Mouse (Mus musculus): ENCODE data around the gene Galnt17.

Galnt17 gene

DNA sequence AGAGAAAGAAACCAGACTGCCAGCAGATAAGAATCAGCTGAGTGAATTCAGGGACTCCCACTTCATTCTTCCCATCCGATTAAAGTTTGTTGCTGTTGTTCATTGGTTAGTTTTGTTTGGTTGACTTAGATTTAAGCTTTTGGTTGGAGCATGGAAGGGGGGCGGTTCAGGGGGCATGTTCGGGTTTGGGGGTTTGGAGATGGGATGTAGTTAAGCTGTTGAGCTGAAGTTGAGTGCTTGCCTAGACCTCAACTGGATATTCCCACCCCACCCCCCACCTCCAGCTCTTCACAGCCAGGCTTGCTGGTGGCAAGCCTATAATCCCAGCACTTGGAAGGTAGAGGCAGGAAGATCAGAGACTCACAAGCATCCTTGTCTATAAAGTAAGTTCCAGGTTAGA, at the start of gene Galnt17:
Gene Galnt17, minus strand, starts transcription at position 101 of the 400 bp plus-strand sequence.
- no peak for DNase-seq

DNA sequence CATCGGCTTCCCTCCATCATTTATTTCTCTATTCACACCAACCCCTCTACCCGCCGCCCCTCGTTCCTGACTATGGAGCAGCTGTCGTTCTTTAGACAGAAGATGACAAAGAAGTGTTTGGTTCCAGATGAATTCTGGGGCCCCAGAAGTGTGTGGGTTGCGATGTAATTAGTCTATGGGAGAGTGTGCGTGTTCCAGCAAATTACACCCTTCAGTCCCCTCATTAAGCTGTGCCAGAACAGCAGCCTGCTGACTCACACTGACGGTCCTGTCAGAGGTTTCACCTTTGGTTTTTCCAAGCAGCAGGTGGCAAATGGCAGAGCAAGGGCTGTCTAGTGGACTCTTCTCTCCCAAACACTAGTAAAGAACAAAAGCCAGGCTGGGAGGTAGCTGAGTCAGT, 26.2 kb upstream of the Galnt17 start:
- no peak for DNase-seq

DNA sequence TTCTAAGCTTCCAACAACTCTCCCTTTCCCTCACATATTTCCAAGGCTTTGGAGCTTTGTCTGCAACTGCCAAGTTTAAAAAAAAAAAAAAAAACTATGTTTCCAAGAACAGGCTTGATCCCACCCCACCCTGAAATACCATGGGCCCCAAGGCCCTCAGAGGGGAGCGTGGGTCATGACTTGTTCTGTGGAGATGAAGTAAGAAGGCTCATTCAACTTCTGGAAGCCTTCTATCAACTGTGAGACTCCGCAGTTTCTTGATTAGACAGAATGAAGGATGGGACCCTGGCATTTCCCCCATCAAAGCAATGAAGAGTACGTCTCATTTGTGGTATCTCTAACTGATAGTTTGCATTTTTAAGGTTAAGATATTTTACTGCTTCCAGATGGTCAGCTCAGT, 13.0 kb upstream of the Galnt17 start:
- DNase-seq = no peak

DNA sequence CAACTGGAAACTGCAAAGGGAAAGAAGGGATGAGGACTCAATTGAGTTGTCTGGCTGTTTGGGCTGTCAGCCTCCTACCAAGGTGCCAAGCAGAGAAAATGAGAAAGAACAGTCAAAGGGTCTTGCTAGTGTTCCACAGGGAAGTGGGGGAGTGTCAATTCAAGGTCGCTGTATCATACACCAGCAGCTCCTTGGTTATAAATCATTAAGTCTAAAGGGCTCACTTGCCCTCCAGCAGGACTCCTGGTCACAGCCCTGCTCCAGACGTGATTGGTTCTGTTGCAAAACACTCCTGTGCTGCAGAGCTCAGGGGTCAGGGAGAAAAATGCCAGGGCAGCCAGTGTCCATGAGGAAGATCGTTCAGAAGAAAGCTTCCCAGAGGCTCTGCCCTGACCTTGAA, 11.3 kb upstream of the Galnt17 start:
- no peak for DNase-seq

DNA sequence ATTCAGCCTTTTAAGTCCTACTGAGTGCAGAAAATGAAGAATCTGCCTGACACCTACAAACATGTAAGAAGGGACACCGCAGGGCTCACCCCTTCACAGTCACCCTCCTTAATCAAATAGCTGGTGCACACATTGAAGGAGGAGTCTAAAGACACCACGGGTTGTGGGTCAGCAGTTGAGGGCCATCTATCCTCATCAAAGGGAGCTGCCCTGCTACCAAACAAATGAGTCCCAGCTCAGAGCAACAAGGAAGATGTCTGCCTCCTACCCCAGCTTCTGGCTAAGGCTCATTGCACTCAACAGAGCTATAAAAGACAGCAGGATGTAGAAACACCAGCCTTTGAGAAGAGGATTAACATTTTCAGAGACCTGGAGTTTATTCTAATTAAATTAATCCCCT, 10.8 kb upstream of the Galnt17 start:
- DNase-seq = no peak

DNA sequence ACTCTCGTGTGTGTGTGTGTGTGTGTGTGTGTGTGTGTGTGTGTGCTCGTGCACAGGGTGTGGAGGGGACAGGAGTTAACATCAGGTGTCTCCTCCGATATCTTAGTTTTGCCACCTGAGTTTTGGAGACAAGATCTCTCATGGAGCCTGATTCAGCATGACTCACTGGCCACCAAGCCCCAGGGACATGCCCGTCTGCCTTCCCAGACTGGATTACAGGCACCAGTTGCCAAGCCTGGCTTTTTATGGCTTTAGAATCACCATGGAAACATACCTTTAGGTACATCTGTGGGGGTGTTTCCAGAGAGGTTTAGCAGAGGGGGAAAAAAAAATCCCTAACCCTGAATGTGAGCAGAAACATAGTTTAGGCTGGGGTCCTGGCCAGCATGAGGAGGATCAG, 6.7 kb upstream of the Galnt17 start:
- no peak for DNase-seq

DNA sequence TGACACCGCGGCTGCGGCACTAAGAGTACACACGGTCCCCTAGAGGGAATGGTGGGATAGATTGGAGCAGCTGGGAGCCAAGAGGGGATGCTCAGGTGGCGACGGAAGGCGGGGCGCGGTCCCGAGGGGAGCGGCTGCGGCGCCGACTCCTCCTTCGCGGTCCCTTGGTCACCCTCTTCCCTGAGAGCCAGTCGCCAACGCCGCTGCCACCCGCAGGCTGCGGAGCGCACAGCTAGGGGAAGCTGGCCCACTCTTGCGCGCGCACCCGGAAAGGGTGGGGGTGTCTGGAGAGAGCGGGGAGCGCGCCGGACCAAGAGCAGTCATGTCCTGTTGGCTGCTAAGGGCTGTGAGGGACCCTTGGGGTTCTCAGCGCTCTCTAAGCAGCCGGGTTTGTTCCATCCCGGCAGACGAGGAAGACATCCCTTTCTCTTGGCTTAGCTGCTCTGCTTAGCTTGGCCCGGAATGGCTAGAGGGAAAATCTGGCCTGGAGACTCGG, 593 bp downstream of the Galnt17 start:
- DNase-seq = peak; percentile 82 to 84

DNA sequence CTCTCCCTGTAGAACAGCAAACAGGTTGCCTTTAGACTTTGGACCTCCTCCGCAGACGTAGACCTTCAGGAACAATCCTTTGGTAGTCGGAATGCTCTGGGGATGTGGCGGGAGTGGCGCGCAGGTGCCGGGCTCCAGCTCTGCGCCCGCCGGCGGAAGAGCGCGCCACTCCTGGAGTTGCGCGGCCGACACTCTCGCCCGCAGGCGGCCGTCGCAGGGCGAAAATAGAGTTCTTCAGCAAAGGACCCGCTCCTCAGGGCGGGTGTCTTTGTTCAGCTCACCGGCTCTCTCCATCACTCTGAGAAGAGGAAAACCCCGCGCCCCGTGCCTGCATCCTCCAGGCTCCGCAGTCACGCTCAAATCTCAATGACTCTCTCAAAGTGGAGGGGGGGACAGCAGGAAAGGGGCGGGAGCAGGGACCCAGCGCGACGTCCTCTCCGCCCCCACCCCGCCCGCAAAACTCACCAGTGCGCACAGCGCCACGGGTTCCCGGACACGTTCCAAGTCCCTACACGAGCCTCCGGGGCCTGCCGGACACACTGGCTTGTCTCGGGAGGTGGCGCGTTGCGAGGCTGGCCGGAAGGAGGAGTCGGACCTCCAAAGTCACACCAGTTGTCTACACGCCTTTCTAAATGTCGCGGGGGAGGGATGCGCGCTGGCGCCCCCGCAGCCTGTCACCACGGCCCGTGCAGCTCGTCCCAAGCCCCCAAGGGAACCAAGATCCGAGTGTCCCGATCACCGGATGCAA, 1.2 kb downstream of the Galnt17 start:
- peak; percentile 80 for DNase-seq

DNA sequence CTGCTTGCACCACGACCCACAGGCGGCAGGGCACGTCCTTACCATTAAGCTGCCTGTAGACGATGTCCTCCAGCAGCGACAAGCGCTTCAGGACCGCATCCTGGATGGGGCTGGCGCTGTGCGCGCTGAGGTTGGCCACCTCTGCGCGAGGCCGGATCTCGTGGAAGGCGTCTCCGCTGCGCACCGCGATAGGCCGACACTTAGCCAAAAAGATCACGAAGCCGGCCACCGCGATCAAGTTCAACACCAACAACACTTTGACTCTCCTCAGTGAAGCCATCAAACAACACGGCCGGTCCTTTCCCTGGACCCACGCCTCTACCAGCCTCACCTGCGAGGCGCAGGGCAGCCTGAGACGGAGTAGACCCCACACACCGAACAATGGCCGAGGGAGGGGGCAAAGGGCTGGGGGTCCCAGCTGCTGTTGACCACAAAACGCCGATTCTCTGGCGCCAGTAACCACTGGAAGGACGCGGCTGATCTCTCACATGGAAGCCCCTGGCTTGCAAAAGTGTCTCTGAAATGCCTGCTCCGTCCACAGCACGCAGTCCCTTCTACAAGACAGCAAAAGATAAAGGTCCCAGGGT, 1.9 kb downstream of the Galnt17 start:
- peak; percentile 44 to 45 for DNase-seq

DNA sequence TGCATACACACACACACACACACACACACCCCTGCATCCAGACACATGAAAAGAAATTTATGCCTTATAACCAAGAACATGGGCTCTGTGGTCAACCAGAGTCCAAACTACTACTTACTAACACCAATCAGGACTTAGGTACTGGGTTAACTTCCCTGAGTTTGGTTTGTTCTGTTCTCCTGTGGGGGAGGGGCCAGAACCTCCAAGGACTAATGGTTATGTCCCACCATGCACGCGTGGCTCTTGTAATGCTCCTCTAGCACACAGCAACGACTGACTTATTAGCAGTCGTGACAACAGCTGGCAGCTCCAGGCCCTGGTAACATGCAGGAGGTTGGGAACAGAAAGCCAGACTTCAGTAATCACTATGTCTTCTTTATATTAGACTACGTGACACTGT, 3.1 kb downstream of the Galnt17 start:
- DNase-seq = peak in 1 of 2 experiments; percentile 25

DNA sequence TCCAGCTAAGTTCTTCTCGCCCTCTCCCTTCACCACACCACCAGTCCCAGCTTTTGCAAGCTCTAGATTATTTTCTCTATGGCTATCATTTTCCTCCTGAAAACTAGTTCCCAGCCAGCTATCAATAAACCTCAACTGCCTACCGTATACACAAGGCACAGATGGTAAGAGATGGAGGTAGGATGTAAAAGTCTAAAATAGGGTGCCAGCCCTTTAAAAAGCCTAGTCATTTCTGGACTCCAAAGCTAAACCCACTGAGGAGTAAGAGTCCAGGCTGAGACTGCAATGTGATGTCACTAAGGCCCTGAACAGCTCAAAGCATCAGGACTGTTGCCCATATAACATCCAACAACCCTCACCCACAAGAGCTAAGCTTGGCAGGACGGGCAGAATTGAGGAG, 6.8 kb downstream of the Galnt17 start:
- DNase-seq = no peak

DNA sequence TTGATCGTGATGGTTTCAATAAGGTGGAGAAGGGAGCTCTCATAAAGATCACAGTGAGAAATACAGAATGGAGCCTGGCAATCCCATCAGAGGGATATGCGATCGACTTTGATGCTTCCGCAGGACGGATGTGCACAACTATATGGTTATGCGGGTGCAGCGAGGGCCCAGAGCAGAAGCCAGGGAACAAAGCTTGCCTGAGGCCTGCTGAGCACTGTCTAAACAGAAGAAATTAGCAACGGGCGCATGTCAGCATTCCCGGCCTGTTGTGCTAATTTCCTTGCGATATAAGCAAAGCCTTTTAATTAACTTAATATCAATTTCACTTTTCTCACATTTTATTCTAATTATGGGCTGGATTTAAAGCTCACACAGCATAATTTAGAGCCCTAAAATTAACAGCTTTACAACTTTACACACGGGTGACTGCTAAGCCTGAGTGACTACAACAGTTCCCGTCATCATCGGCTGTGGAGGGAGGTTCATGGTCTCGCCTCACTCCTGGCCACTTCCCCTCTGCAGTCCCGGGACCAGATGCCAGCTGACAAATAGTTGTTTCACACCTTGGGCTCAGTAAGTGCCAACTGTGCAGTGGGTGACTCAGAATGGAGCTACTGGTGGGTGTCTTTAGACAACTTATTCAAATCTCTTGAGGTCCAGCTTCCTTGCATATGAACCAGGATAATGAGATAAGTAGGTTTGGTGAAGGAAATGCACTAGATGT, 14.4 kb downstream of the Galnt17 start:
- no peak for DNase-seq

DNA sequence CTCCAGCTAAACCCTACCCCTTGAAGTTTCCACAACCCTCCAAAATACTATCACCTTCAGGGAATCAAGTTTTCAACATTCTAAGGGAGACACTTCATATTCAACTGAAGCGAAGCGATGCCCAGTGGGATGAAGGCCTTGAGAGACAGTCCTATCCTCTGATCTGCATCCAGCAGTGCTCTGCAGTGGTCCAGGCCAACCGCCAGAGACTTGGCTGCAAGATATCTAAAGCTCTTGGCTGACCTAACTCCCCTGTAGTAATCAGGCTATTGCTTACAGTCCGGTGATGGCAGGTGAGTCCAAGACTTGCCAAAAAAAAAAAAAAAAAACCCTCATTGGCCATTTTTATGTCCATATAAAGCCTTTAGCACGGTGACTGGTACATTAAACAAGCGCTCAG, 21.2 kb downstream of the Galnt17 start:
- DNase-seq = peak; percentile 31 to 35

DNA sequence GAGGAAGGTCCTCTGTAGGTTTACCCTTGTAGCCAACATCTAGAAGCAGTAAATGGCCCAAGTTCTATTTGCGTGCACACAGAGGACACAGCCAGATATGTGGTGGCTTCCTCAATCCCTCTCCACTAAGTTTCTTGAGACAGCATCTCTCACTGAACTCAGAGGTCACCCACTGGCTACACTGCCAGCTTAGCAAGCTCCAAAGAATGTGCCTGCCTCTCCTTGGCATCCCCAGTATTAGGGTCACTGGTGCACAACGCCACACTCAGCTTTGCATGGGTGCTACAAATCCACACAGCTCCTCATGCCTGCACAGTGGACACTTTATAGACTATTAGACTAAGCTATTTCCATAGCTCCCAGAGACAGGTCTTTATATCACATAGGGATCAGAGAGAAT, 21.6 kb downstream of the Galnt17 start:
- DNase-seq = no peak

DNA sequence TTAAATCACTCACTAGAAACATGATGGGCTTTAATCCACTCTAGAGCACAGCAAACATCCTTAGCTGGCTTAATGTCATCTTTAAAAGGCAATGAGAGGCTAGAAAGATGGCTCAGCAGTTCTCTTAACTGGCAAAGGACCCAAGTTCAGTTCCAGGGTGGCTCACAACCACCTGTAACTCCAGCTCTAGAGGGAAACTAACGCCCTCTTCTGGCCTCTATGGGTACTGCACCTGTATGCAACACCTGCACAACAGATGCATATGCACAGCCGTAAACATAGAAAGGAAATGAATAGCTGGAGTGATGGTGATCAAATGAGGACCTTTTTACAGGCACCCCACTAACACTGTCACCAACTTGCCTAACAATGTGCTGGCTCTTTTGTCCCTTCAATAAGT, 27.9 kb downstream of the Galnt17 start:
- no peak for DNase-seq

DNA sequence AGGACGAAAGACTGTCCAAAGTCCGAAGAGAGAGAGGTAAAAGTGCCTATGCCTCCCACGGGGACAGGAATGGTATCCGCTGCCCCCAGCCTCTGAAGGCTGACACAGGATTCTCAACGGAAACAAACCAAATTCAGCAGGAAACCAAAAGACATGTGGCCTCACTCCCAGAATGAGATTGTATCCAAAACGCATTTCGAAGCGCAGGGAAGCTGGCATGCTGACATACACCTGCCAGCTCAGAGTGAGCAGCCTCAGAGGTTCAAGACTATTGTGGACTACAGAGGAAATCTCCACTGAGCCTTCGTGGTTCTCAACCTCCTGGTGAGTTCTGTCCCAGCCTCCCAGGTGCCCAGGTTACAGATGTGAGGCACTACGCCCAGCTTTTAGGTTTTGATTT, 29.0 kb downstream of the Galnt17 start:
- peak; percentile 30 to 36 for DNase-seq

DNA sequence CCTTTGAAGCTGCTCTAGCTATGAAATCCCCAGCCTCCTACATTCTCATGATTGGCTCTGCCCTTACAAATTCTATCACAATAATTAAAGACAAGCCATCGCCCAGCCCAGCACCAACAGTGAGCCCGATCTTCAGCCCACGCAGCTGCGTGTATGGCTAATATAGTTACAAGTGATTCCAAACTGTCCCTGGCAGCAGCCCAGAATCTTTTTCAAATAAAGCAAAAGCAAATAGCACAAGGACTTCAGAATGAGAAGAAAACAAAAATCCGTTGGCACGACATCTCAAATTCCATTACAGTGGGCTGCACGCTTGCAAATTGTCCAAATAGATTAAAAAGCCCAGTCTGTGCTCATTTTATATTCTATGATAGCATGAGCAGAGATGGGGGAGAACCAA, 31.1 kb downstream of the Galnt17 start:
- no peak for DNase-seq

DNA sequence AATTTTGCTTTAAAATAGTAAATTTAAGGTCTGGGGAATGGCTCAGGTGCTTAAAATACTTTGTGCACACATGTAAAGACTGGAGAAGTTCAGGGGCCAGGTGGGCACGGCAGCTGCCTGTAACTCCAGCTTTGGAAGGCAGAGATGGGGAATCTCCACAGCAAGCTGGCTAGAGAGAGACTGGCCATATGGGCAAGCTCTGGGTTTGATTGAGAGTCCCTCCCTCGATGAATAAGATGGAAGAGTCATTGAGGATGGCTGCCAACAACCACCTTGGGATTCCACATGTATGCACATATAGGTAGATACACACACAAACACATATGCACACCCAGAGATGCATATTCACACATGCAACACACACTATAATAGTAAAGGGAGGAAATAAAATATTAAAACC, 42.0 kb downstream of the Galnt17 start:
- peak in 1 of 2 experiments; percentile 28 for DNase-seq

DNA sequence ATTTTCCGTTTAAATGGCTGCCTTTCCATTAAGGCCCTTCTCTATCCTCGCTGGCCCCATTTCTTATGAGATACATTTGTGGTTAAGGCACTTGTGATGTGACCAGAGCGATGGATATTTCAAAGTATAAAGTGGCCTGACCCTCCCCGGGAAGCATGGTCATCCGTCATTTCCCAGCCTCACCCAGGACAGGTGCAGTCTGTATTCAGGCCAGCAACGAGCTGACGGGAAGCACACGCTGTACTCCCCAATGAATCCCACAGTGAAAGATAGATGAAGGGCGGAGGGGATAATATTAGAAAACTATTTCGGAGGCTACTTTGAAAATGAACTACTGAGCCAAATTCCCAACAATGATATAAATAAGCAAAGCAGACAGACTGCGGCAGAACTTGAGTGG, 44.2 kb downstream of the Galnt17 start:
- no peak for DNase-seq

DNA sequence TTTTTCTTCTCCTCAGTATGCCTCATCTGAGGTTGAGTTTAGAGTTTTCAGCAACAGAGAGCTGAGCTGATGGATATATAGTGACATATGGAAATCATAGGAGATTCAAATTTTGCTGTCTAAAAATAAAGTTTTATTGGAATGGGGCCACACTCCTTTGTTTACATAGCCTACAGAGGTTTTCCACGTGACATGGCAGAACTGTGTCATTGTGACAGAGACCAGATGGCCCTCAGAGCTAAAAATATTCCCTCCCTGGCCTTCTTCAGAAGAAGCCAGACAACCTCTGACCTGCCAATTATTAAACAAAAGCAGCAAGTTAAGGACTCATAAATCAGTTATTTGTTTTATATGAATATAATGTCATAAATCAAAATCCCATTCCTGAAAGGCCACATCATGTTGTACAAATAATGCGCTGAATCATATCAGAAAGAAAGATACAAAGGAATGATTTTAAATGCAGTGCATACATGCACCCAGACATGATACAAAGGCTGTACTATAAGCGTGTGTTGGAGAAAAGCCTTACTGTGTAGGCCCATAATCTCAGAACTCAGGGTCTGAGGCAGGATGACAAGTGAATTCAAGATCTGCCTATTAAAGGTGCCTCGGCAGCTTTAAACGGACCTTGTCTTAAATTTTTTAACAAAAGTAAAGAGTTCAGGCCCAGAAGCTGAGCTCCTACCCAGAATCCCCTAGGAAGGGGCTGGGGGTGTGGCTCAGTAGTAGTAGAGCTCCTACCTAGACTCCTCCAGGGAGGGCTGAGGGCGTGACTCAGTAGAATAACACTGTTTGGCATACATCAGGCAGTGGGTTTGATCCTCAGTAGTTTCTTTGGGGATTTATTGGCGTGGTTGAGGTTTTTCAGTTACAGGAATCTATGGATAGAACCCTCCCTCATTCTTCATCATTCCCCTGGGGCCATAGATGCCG, 57.3 kb downstream of the Galnt17 start:
- peak in 1 of 2 experiments; percentile 30 for DNase-seq

DNA sequence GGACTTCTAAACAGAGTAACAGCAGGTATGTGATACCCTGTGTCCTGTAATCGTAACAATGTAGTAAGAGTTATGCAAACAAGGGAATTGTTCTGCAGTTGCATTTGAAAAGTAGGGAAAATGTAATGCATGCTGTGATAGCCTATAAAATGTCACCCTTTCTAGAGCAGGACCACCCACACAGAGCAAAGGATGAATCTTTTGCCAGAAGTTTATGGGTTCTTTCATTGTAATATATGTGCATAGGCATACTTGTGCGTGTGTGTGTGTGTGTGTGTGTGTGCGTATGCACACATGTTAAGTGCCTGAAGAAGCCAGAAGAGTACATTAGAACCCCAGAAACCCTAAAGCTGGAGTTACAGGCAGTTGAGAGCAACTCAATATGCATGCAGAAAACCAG, 59.9 kb downstream of the Galnt17 start:
- no peak for DNase-seq

DNA sequence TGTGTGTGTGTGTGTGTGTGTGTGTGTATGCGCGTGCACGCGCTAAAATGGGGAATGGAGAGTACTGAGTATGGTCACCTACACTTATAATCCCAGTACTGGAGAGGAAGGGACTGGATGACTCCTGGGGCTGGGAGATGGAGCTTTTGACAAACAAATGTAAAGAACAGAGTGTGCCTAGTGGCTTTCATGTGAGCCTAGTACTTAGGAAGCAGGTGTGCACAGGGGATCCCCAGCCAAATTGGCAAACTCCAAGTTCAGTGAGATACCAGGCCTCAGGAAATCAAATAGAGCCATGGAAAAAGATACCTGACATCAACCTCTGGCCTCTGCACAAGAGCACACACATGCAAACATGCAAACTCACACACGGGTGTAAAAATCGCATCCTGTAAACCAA, 61.7 kb downstream of the Galnt17 start:
- DNase-seq = no peak

DNA sequence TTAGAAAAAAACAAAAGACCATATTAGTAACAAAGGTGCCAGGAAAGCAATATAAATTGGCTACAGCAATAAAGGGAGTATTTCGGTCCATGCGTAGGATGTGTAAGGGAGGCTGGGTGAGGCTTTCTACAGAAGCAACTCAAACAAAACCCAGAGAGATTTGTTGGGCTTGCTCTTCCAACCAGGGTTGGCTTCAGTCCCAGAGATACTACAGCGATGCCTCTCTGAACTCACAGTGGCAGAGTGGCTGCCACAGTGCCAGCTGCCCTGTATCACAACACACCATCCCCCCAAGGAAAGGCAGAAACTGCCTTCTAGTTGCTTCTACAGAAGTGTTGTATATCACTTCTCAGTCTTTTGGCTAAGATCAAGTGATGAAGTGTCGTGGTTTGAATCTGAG, 66.6 kb downstream of the Galnt17 start:
- DNase-seq = no peak
